Mouse (Mus musculus) spleen, adult 12 weeks (tissue): ENCODE data around the gene Thpo.

Experiments
- DNase-seq: peaks from one replicate; pipeline ENCODE4 v3.0.0; 2022; ENCODE audit warnings: low spot score

Thpo gene

GRCm38 (mm10) chr16:20703699-20704400 is 30.5 kb downstream of the Thpo start:
- no peak for DNase-seq

GRCm38 (mm10) chr16:20703071-20703470 is 31.2 kb downstream of the Thpo start:
- no peak for DNase-seq

- DNase-seq: no peak
These were observed 31.8 kb downstream of the Thpo start for GRCm38 (mm10) chr16:20702522-20702893.

- no peak for DNase-seq
These were observed 32.4 kb downstream of the Thpo start for GRCm38 (mm10) chr16:20701729-20702521.

GRCm38 (mm10) chr16:20701316-20701715 is 33.0 kb downstream of the Thpo start:
- DNase-seq: no peak

GRCm38 (mm10) chr16:20700036-20700435 is 34.3 kb downstream of the Thpo start:
- no peak for DNase-seq

GRCm38 (mm10) chr16:20699266-20699665 is 35.0 kb downstream of the Thpo start:
- DNase-seq: no peak

- DNase-seq: no peak
These were observed 38.5 kb downstream of the Thpo start for GRCm38 (mm10) chr16:20695622-20696323.

GRCm38 (mm10) chr16:20694781-20695180 is 39.5 kb downstream of the Thpo start:
- DNase-seq: no peak

GRCm38 (mm10) chr16:20693111-20693701 is 41.1 kb downstream of the Thpo start, which contains the start of gene Fam131a:
Gene Fam131a (plus strand): TSS chr16:20693241.
- DNase-seq: no peak

- DNase-seq: no peak
These were observed 41.9 kb downstream of the Thpo start for GRCm38 (mm10) chr16:20692241-20692965.

- no peak for DNase-seq
These were observed 42.7 kb downstream of the Thpo start for GRCm38 (mm10) chr16:20691617-20692016.

- no peak for DNase-seq
These were observed 43.5 kb downstream of the Thpo start for GRCm38 (mm10) chr16:20690774-20691173.

- DNase-seq: peak; percentile 84
These were observed 56.2 kb downstream of the Thpo start for GRCm38 (mm10) chr16:20677974-20678675.

GRCm38 (mm10) chr16:20677380-20677779 is 56.9 kb downstream of the Thpo start:
- DNase-seq: no peak

GRCm38 (mm10) chr16:20676702-20677101 is 57.6 kb downstream of the Thpo start:
- no peak for DNase-seq

- no peak for DNase-seq
These were observed 59.1 kb downstream of the Thpo start for GRCm38 (mm10) chr16:20675213-20675612.
